Mouse (Mus musculus) G1E (cell line): Measurements from ENCODE around the gene Sox5.

Source experiments
- CTCF ChIP-seq: IDR thresholded peaks from 2 replicates; pipeline ENCODE4 v1.5.1; 2012; ENCODE audit warnings: low read depth, low read length, inconsistent platforms, mixed read lengths
- GATA1 ChIP-seq: IDR thresholded peaks from 2 replicates; pipeline ENCODE4 v1.6.1; 2012; ENCODE audit warnings: borderline replicate concordance, low read length, inconsistent platforms, mixed read lengths
- GATA2 ChIP-seq: IDR thresholded peaks from 2 replicates; pipeline ENCODE4 v1.6.1; 2012; ENCODE audit warnings: low read depth, low read length, inconsistent platforms, borderline replicate concordance
- POLR2AphosphoS5 ChIP-seq: IDR thresholded peaks from 2 replicates; pipeline ENCODE4 v1.6.1; 2012; ENCODE audit warnings: low read depth, low read length, inconsistent platforms; ENCODE audit not compliant: insufficient replicate concordance
- TAL1 ChIP-seq: conservative IDR thresholded peaks from 2 replicates; pipeline ENCODE4 v1.6.1; 2012; ENCODE audit warnings: low read depth, low read length, inconsistent platforms, mixed read lengths

DNA sequence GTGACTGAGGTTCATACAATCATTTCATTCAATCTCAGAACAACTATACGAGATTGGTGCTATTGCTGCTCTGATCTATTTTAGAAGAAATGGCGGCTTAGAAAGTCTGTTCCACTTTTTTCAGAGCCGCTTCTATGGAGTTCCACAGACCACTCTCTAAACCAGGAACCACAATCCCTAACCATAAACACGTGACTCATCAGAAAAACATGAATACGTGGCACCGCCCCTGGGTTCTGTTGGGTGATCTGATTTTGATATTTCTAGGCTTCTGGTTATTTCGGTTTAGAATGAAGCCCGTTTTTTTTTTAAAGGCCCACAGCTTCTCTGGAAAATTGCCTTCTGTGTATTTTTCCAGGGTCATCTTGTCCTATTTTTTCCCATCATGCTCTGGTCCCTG, 720.0 kb downstream of the Sox5 start:
- TF ChIP-seq CTCF (no peak), GATA1 (no peak), POLR2AphosphoS5 (no peak), TAL1 (no peak), GATA2 (no peak)
